Mouse (Mus musculus) neural tube, embryonic 11.5 days (tissue): ENCODE data around the gene Avil. TPM values are rescaled to one million over a fixed set of nuclear protein-coding genes. Genes with fewer than 3 reads are reported as not detected.

Experiments
- ATAC-seq: fragments of 200-750 bp; cut with Nextera tagmentation; 2 replicates; pipeline ENCODE4 v1.8.0; 2017; ENCODE audit warnings: moderate number of reproducible peaks, mild to moderate bottlenecking, moderate TSS enrichment, moderate library complexity; ENCODE audit not compliant: insufficient read depth, low FRiP score, low TSS enrichment
- DNase-seq: peaks from one replicate; pipeline ENCODE4 v3.0.0-alpha.2; 2015; ENCODE audit warnings: low spot score
- H3K27ac ChIP-seq: fragments of 300-500 bp; sonication (generic); 2 replicates; pipeline ENCODE4 v1.5.1; 2014; ENCODE audit warnings: low read depth, mild to moderate bottlenecking, low read length
- H3K27me3 ChIP-seq: fragments of 300-500 bp; sonication (generic); 2 replicates; pipeline ENCODE4 v1.6.1; 2014; ENCODE audit warnings: mild to moderate bottlenecking, low read length, mixed read lengths; ENCODE audit not compliant: control insufficient read depth, insufficient read depth
- H3K36me3 ChIP-seq: fragments of 300-500 bp; sonication (generic); 2 replicates; pipeline ENCODE4 v1.6.1; 2014; ENCODE audit warnings: mild to moderate bottlenecking, low read length, moderate library complexity, mixed read lengths; ENCODE audit not compliant: control insufficient read depth, insufficient read depth
- H3K4me1 ChIP-seq: fragments of 300-500 bp; sonication (generic); 2 replicates; pipeline ENCODE4 v1.6.1; 2014; ENCODE audit warnings: low read length, mixed read lengths; ENCODE audit not compliant: control insufficient read depth, insufficient read depth
- H3K4me2 ChIP-seq: fragments of 300-500 bp; sonication (generic); 2 replicates; pipeline ENCODE4 v1.6.1; 2014; ENCODE audit warnings: low read depth, mild to moderate bottlenecking, moderate library complexity
- H3K4me3 ChIP-seq: fragments of 300-500 bp; sonication (generic); 2 replicates; pipeline ENCODE4 v1.5.1; 2014; ENCODE audit warnings: low read depth, low read length
- H3K9ac ChIP-seq: fragments of 300-500 bp; sonication (generic); 2 replicates; pipeline ENCODE4 v1.6.1; 2014; ENCODE audit warnings: mild to moderate bottlenecking, low read length
- H3K9me3 ChIP-seq: fragments of 300-500 bp; sonication (generic); 2 replicates; pipeline ENCODE4 v1.6.1; 2016; ENCODE audit warnings: low read length; ENCODE audit not compliant: control insufficient read depth
- WGBS: fragments of 180-500 bp; shearing (Covaris S2); extraction: QIAGEN DNeasy Blood & Tissue Kit; methylation state at CpG from one replicate; pipeline ENCODE4 v1.1.7; 2014; 5-methylcytosine and 5-hydroxymethylcytosine counted together
- polyA plus RNA-seq: library from polyadenylated mRNA; unstranded; fragments of >200 nt; fragmentation: Nextera tagmentation; extraction: Ambion mirVana; gene quantifications from 2 replicates; pipeline ENCODE4 v1.2.1, GENCODE M21; 2014

The Avil gene
- 0.57 and 0.82 TPM in 2 replicates for polyA plus RNA-seq

GRCm38 (mm10) chr10:127000529-127000928 lies at the start of gene Avil:
Gene Avil, plus strand, starts transcription at chr10:127000709.
- no peak within 1 kb of the TSS for H3K4me2 ChIP-seq
- no peak within 1 kb of the TSS for H3K27ac ChIP-seq

GRCm38 (mm10) chr10:126952375-126952774 lies 48.1 kb upstream of the Avil start:
- DNase-seq (no peak), ATAC-seq (no peak)
- no peaks in the 10 kb centered on the region for H3K9me3 ChIP-seq
- no peak overlapping the region for H3K4me3 ChIP-seq
- H3K27ac ChIP-seq, result no peak overlapping the region
- H3K4me2 ChIP-seq, result no peak overlapping the region
- H3K27me3 ChIP-seq, result peaks cover 6% of the 10 kb centered on the region
- H3K36me3 ChIP-seq, result no peaks in the 10 kb centered on the region
- no peak overlapping the region for H3K9ac ChIP-seq
- 68% methylated on average over 1 of the region's 1 CpGs for WGBS
- peaks cover 8% of the 10 kb centered on the region for H3K4me1 ChIP-seq

More at GRCm38 (mm10) chr10:127000529-127000928, at the start of gene Avil:
- no peak for DNase-seq
- Histone ChIP-seq H3K4me3 (no peak within 1 kb of the TSS), H3K36me3 (peaks cover 13% of the 10 kb centered on the region; the same call in 1 of the 2 replicates), H3K9ac (no peak within 1 kb of the TSS), H3K4me1 (no peaks in the 10 kb centered on the region), H3K9me3 (no peaks in the 10 kb centered on the region), H3K27me3 (no peaks in the 10 kb centered on the region)
- ATAC-seq, result no peak
- 92% methylated on average over 5 of the region's 5 CpGs for WGBS

- Histone ChIP-seq H3K9ac (no peak overlapping the region), H3K4me1 (peaks cover 12% of the 10 kb centered on the region), H3K9me3 (no peaks in the 10 kb centered on the region), H3K27ac (no peak overlapping the region), H3K36me3 (no peaks in the 10 kb centered on the region), H3K27me3 (peaks cover 6% of the 10 kb centered on the region), H3K4me3 (no peak overlapping the region), H3K4me2 (no peak overlapping the region)
- 94% methylated on average over 3 of the region's 3 CpGs for WGBS
- ATAC-seq (no peak), DNase-seq (no peak)
Observed at GRCm38 (mm10) chr10:126953029-126953471, 47.5 kb upstream of the Avil start.

- H3K4me3 ChIP-seq, result no peak overlapping the region
- H3K27me3 ChIP-seq, result peaks cover 28% of the 10 kb centered on the region
- H3K27ac ChIP-seq, result peak overlapping the region; percentile 61
- H3K9me3 ChIP-seq, result no peaks in the 10 kb centered on the region
- H3K9ac ChIP-seq, result peak overlapping the region; percentile 52
- H3K4me1 ChIP-seq, result peaks cover 14% of the 10 kb centered on the region
- ATAC-seq (no peak), DNase-seq (peak; percentile 12)
- no peaks in the 10 kb centered on the region for H3K36me3 ChIP-seq
- 10% methylated on average over 15 of the region's 15 CpGs for WGBS
- peak overlapping the region; percentile 37 for H3K4me2 ChIP-seq
Observed at GRCm38 (mm10) chr10:126956692-126957358, 43.7 kb upstream of the Avil start.

GRCm38 (mm10) chr10:126957359-126958107 lies 43.0 kb upstream of the Avil start:
- ATAC-seq, result peak; percentile 91
- Histone ChIP-seq H3K27me3 (peaks cover 28% of the 10 kb centered on the region), H3K36me3 (no peaks in the 10 kb centered on the region), H3K9me3 (no peaks in the 10 kb centered on the region), H3K27ac (peak overlapping the region; percentile 61), H3K4me1 (peaks cover 21% of the 10 kb centered on the region), H3K9ac (peak overlapping the region; percentile 52), H3K4me2 (peak overlapping the region; percentile 37), H3K4me3 (no peak overlapping the region)
- WGBS, result 2% methylated on average over 25 of the region's 25 CpGs
- peak; percentile 85 for DNase-seq

- Histone ChIP-seq H3K4me1 (peaks cover 21% of the 10 kb centered on the region), H3K9ac (no peak overlapping the region)
Observed at GRCm38 (mm10) chr10:126960496-126960895, 40.0 kb upstream of the Avil start.

GRCm38 (mm10) chr10:126961757-126962156 lies 38.8 kb upstream of the Avil start:
- Histone ChIP-seq H3K9me3 (no peaks in the 10 kb centered on the region), H3K27ac (no peak overlapping the region), H3K9ac (no peak overlapping the region), H3K27me3 (peaks cover 24% of the 10 kb centered on the region), H3K4me2 (no peak overlapping the region), H3K4me1 (peaks cover 19% of the 10 kb centered on the region), H3K4me3 (no peak overlapping the region), H3K36me3 (no peaks in the 10 kb centered on the region)
- DNase-seq (no peak), ATAC-seq (no peak)
- WGBS, result 71% methylated on average over 10 of the region's 10 CpGs

More at GRCm38 (mm10) chr10:126960496-126960895, 40.0 kb upstream of the Avil start:
- no peak for ATAC-seq
- H3K4me2 ChIP-seq, result no peak overlapping the region
- peaks cover 28% of the 10 kb centered on the region for H3K27me3 ChIP-seq
- DNase-seq, result no peak
- H3K9me3 ChIP-seq, result no peaks in the 10 kb centered on the region
- no peaks in the 10 kb centered on the region for H3K36me3 ChIP-seq
- no peak overlapping the region for H3K4me3 ChIP-seq
- WGBS, result 80% methylated on average over 8 of the region's 8 CpGs
- no peak overlapping the region for H3K27ac ChIP-seq

GRCm38 (mm10) chr10:126962271-126962965 lies 38.1 kb upstream of the Avil start:
- ATAC-seq, result no peak; the same call in 1 of the 2 replicates
- H3K27me3 ChIP-seq, result peaks cover 22% of the 10 kb centered on the region
- H3K9me3 ChIP-seq, result no peaks in the 10 kb centered on the region
- H3K4me3 ChIP-seq, result no peak overlapping the region
- no peak overlapping the region for H3K27ac ChIP-seq
- peaks cover 13% of the 10 kb centered on the region for H3K4me1 ChIP-seq
- no peak overlapping the region for H3K4me2 ChIP-seq
- DNase-seq, result peak; percentile 52
- no peaks in the 10 kb centered on the region for H3K36me3 ChIP-seq
- H3K9ac ChIP-seq, result no peak overlapping the region; the same call in 1 of the 2 replicates
- 31% methylated on average over 15 of the region's 15 CpGs for WGBS
